Mouse (Mus musculus): ENCODE results near the gene Rps11.

DNA sequence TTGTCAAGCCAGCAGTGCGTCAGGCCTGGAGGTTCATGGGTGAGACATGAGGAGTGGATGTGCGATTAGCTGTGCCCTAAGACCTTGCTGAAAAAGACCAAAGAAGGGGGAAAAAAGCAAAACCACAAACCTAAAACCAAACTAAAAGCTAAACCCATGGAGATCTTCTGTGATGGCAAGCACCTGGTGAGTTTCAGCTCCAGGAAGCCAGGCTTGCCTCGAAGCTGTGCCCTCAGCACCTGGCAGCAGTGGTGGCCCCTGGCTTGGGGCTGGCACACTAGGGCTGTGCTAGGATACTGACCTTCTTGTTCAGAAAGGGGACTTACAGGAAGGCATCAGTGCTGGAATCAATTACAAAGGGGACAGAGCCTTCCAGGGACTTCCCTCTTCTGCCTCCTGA is 17.1 kb upstream of the Rps11 start:
- TF ChIP-seq POLR2A (IDR thresholded peaks at IDR 0.05; ENCODE audit: low read depth, low read length) (no peak), CTCF (IDR thresholded peaks at IDR 0.05; ENCODE audit: borderline replicate concordance, insufficient read depth, low read length) (no peak)
